Mouse (Mus musculus) yolk sac, embryonic 10.5 days (tissue): ENCODE results near the gene Tab2.

Source experiments
- DNase-seq: peaks from one replicate; pipeline ENCODE4 v3.0.0-alpha.2; 2017; ENCODE audit warnings: low spot score

Tab2 gene

DNA sequence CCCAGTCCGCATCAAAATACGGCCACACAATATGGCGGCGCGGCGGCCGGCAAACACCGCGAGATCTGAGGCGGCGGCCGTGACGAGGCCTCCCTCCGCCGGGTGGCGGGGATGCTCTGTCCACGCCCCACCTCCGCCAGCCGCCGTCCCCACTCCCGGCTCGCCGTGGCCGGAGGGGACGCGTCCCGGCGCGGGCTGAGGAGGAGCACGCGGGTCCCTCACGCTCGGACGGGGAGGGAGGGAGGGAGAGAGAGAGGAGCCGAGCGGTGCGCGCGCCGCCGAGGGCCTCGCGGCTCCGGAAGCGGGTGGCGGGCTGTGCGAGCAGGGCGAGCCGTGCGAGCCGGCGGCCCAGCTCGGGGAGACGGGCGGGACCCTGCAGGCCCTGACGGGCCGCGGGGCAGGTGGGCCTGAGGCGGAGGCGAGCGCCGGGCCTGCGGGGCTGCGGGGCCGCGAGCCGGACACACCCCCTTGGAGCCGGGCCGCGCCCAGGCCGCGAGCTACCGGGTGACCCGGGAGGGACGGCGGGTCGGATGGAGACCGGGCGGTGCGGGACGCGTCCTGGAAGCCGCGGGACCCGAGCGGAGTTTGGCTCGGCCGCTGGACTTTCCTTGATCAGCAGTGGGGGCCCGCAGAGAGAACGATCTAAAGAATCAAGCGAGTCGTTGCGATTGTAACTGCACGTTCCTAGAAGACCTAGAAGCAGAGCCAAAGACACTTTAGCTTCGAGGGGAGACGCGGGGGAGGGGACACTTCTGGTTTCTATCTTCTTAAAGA, at the start of gene Tab2:
TSS of gene Tab2 (minus strand) at position 3 of the 774 bp plus-strand sequence.
- DNase-seq: peak; percentile 91

DNA sequence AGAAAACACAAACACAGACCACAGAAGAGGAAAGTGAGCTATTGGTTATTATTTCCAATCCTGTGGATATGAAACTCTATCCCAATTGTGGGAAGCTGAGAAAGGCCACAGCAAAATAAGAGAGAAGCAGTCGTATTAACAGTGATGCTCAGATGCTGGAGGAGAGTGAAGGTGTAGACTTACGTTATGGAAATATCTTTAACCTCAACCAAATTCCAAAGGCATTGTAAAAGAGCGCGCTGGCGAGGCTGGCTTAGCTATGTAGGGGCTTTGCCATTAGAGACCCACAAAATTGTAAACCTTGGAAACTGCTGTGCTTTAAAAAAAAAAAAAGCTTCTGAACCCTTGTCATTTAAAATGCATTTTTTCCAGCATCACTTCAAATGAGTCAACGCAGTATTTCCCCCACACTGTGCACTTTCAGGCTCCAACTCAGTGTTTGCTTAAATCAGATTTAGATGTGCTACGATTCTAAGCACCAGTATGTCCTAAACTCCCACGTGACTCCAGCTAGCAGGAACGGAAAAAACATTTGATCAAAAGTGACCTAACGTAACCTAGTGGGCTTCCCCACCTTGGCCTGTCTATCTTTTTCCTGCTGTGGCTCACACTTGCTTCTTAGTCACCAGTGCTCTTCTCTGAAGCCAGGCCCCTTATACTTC, 36.4 kb upstream of the Tab2 start:
- no peak for DNase-seq

DNA sequence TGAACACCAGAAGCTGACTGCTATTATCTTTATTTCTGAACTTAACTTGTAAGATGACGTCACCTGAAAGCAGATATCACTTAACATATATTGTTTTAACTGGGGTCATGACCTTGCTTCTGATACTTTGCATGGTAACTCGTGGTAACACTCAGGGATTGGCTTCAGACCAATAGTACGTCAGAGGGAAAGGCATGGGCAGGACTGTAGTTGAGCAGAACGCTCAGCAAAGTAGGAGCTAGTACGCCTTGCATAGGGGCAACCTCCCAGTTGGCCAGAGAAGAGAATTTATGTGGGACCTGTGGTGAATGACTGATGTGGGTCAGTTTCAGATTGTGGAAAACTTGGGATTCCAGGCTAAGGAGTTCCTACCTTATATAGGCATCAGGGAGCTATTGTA, 35.6 kb upstream of the Tab2 start:
- DNase-seq: no peak

DNA sequence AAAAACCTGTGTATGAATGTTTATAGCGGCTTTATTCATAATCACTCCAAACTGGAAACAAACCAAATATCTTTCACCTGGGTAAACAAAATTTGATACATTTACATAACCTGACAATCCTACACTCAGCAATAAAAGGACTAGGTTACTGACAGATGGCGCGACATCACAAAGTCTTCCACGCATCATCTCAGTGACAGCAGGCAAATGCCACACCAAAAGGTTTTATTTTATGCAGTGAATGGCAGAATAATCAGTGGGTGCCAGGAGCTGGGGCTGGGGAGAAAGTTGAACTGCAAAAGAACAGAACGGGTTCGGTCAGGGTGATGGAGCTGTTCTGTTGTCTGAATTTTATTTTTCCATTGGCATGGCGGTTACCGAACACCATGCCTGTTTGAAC, 31.5 kb upstream of the Tab2 start:
- no peak for DNase-seq

DNA sequence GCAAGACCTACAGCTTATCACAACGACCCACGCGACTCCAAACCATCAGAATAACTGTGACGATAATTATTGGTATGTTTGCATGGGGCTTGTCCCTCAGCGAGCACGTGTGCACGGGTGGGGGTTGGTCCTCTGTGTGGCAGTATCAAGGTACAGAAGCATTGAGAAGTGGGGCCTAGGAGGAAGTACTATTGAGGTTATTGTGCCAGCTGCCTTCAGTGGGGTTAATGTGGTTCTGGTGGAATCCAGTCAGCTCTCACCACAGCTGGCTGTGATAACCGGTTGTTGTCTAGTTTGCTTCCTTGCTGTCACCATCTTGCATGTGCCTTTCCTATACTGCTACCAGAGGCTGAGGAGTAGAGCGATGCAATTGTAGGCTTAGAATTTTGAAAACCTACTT, 20.4 kb upstream of the Tab2 start:
- no peak for DNase-seq

DNA sequence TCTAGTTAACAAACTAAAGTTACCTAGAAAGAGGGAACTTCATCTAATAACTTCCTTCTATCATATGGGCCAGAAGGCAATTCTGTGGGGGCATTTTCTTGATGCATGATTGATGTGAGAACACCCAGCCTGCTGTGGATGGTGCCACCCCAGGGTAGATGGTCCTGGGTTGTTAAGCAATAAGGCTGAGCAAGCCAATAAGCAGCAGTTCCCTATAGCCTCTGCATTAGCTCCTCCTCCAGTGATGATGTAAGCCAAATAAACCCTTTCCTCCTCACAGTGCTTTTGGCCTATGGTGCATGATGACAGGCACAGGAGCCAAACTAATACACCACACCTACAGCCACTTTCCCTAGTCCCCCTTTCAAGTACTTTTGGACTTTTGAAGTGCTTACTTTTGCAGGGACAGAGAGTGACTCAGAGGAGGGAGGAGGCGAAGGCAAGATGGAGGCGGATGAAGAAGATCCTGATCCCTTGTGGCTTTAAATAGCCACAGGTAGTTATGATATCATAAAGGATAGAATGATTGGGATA, 12.8 kb upstream of the Tab2 start:
- DNase-seq: no peak

DNA sequence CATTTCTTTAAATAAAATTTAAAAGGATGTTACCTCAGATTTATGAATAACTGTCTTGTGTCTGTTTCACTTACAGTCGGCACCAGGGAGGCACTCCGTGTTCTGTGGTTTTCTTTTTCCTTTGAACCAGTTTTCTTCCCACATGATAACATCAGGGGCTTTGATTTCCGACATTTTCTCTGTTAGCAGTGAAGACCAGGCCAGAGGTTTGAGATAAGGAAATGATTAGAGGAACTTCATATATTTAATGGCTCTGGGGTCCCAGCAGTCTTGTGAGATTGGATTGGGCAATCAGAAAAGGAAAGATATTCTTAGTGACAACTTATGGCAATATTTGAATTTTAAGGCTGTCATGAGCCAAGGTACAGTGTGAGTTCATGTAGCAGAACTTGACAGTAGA, 11.1 kb upstream of the Tab2 start:
- DNase-seq: no peak

DNA sequence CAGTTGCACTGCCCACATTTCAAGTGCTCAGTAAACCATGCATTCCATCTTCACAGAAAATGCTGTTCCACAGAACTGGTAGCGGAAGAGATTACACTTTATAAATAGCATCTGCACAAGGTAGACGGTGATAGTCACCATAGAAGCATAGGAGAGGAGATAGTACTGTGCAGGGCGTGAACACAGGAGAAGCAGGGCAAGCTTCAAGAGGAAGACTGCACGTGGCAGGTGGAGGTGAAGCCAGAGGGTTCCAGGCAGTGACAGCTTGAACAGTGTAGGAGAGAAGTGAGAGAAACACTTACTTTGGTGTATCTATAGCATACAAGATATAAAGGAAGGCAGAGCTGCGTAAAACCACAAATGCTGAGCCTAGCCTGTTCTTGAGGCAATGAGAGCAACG, 3.0 kb upstream of the Tab2 start:
- DNase-seq: no peak

DNA sequence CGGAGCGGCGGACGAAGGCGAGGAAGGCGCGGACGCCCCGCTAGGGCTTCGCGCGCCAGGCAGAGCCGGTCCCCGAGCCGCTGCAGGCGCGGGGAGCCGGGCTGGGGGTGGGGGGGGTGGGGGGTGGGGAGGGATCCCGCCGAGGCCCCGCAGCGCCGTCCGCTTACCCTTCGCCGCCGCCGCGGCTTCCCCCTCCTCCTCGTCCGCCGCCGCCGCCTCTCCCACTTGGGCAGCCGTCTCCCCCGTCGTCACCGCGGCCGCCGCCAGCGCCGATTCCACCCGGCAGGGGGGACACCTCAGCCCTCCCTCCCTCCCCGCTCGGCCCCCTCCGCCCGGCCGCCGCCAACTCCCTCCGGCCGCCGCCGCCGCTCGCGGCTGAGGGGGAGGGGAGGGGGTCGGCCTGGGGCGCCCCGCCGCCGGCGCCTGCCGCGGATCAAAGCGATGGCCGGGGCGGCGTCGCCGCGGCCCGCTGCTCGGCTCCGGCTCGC, 352 bp downstream of the Tab2 start:
- DNase-seq: no peak

DNA sequence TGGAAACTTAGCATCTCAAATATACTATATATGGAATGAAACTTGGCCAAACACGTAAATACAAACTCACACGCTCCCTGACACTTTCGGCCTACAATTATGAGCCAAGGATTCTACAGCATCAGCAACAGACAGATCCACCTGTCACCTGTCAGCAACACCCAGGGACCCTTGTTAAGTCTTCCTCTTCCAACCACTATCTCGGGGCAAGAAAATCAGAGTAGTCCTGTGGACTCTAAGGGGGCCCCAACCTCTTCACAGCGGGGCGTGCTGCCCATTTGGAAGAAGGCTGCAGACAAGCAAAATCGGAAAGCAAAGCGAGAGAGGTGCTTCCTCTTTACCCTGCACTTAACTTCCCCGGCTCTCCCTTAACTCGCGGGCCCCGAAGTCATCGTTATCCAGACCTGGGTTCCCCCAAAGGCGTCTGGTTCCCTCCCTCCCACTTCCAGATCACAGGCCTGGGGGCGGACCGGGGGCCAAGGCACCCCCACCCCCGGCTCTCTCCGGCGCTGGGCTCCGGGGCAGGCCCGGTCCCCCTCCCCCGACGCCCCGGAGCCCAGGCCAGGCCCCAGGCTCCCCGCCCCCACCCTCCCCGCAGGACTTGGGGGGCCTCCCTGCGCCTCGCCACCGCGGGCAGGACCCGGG, 919 bp downstream of the Tab2 start:
- peak; percentile 45 for DNase-seq

DNA sequence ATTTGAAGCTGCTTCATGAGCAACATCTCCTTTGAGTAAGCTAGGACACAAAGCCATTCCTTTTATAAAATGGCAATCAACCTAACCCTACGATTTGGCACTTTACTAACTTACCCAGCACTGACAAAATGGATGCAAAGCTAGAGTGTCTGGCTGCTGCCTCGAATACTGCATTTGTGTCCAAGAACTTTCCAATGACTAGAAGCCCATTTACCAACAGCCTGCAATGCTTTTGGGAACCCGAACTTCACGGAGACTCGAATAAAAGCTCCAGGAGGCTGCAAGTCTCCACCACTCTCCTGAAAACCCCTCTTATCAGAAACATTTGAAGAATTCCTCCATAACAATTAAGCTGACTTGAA, 1.4 kb downstream of the Tab2 start:
- DNase-seq: no peak

DNA sequence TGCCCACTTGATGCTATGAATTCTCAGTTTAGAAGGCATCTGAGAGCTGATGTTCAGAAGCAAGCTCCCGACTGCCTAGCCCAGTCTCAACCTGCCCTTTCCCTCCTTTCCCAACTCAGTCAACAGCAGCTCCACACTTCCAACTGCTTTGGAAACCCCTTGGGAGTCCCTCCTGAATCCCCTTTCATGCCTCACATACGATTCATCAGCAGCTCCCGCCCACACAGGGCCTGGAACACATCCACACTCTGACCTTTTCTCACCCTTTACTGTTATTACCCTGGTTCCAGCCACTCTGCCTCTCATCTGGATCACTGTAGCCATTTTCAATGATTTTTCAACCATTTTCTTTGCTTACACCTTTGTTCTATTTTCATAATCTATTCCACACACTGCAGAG, 13.0 kb downstream of the Tab2 start:
- DNase-seq: peak; percentile 22

DNA sequence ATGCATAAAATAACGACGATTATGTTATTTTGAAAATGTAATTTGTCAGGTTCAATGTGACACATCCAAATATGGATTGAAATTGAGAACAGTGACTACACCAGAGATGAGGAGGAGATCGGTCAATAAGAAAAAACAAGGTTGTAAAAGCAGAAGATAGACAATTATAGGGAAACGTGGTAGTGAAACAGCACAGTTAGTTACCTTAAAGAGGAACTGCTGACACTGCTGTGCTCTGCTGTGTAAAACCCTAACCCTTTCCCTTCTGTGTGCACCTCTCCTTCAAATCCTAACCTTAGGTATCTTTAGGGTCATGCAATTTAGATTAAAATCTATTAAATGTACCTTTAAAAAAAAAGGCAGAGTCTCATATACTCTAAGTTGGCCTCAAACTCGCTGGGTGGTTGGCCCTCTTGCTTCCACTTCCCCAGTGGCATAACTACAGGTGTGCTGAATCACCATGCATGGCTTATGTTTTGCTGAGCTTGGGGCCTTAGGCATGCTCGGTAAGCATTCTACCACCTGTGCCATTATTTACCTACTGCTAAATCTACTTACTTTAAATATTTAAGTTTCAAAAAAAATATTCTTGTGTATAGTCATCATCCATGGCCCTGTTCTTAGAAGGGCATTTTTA, 19.4 kb downstream of the Tab2 start:
- no peak for DNase-seq

DNA sequence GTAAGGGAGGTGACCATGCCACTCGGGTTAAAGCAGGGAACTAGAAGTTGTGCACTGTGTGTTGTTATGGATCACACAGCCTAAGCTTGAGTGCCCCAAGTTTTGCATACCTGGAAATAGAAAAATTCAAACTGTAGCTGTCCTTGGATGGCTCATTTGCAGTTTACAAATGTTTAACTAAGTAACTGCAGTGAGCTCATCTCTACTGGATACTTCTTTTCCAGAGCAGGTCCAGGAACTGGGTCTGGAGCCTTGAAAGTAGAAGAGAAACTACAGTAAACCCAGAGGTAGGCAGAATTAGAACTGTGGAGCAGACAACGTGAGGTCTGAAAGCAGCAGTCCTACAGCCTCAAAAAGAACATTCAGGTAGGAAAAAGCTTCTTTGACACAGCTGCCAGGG, 23.1 kb downstream of the Tab2 start:
- no peak for DNase-seq

DNA sequence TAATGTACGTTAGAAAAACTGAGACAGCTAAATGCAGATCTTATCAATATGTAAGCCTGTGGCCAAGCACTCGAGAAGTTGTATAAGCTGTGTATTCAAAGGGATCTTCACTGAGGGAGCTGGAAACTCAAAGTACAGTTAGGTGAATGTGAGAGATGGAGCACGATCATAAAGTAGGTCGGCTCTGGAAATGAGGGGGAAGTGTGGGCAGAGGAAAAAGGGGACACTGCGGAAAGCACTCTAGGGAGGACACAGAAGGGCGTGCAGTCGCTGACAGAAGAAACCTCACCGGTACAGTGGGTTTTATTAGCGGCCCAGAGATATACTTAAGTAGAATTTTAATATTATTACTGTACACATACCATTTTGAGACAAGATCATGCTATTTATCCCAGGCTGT, 27.0 kb downstream of the Tab2 start:
- DNase-seq: no peak

DNA sequence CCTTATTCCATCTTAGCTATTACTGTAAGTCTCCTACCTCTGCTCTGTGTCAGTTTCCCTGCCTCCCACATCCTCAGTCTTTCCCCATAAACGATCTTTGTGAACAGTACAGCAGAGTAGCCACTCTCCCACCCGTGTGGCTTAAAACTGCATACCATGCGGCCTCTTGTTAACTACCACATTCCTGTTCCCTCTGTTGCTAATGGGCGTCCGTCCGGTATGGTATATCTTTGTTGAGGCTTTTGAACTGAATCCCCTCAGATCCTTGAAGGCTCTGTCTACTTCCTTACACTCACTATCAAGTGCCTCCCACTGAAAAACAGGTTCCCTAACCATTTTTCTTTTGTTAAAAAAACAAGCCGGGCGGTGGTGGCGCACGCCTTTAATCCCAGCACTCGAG, 30.5 kb downstream of the Tab2 start:
- no peak for DNase-seq

DNA sequence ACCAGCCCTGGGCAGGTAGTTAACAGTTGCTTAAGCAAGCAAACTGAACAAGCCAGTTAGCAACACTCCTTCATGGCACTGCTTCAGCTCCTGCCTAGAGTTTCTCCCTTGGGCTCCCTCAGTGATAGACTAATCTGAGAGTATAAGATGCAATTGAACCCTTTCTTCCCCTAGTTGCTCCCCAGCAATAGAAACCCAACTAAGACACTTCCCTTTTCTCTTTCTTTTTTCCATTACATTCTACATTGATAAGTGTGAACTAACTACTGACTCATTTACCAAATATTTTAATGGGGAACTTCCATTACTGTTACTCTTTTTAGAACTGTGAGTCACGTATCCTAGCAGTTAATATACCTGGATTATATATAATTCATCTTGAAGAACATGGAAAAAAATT, 32.6 kb downstream of the Tab2 start:
- no peak for DNase-seq

DNA sequence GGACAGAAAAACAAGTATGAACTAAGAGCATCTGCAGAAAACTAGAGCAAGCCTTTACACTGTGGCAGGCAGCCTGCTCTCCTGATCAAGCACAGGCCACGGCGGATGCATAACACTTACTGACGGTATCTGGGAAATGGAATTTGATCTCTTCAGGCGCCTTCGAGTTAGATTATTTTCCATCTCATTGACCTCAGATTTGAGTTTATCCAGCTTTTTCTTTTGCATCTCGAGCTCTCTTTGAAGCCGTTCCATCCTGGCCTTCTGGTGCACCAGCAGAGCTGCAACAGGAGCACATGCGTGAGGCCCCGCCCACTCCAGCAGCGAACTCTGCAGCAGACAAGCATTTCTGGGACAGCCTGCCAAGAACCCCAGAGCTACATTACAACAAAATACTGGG, 44.8 kb downstream of the Tab2 start:
- no peak for DNase-seq

DNA sequence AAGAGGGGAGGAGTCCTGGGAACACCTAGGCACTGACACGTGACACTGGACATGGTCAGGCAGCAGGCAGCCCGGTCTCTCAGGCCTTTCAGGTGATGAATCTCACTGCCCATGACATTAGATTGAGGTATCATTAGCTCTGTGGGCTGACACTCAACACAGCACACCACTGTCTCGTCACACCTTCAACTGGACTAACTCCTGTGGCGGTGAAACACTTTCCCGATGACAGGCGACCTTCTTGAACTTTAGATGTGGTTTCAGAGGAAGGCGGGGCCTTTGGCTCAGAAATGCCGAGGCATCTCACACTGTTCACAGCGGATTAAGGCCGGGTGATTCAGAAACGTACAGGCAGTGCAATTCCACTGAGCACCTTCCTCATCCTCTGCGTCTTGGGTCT, 48.9 kb downstream of the Tab2 start:
- no peak for DNase-seq

DNA sequence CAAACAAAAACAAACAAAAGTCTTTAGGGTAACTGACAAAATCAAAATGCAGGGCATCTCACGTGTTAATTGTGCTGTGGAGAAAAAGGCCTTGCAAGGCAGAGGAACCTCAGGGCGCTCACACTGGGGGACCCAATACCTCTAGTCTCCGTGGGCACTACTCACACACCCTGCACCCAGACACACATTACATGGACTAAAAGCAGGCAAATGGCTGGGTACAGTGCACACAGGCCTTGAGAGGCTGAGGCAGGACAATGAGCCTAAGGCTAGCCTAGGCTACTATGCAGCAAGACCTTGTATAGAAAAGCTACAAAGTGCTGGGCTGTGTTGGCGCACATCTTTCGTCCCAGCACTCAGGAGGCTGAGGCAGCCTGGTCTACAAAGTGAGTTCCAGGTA, 51.9 kb downstream of the Tab2 start:
- DNase-seq: no peak

DNA sequence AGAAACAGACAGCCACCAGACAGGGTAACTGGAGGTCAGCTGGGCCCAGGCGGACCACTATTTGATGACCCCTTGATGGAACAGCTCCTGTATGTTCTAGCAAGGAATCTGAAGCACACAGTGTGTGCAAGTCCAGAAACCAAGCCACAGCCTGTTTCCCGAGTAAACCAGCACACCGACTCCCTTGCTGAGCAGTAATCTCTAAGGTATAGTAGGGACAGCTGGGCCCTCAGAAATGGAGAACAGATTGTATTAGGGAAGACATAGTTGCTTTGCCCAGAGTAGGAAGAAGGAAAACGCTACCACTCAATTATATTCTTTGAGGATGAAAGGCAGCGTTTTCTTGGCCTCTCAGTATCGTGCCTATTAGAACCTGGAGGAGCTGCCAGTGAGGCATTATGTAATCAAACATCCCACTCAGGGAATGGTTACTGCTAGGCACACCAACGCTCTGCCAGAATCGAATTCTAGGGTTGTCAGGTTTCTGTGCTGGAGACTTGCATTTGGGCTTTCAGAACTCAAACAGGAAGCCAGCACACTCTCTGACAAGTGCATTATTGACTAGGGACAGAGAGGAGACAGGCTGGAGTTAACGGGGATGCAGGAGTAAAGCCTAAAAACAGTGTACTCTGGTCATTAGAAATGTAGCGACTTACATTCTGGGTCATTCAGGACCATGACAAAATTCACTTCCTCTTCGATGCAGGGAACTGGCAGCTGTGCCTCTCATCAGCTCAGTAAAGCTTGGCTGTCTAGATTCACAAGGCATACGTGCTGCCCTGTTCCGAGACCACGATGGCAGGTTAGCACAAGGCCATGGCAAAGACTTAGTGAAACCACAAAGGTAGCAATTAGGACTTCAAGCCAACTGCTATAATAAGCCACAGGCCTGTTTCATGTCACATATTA, 55.1 kb downstream of the Tab2 start:
- no peak for DNase-seq
